Mouse (Mus musculus): ENCODE data around the gene Tedc2. TPM values are rescaled to one million over a fixed set of nuclear protein-coding genes. Genes with fewer than 3 reads are reported as not detected.

The Tedc2 gene
- 8.6 TPM for polyA plus RNA-seq (2021)

- ChIA-PET CTCF (interaction anchor here (0.8 to 1.2 kb wide), 4 partner anchors 8 to 48 kb away, joined by 3 read pairs; no protein-coding TSS in a partner anchor), POLR2A (interaction anchor here (0.6 to 0.9 kb wide), 2 partner anchors 9 to 121 kb away, joined by 3 to 4 read pairs; no protein-coding TSS in a partner anchor)
- in situ Hi-C loops (cut with MboI; ENCODE audit: low pct_unique_long_range_greater_than_20kb): no loop called here
- ATAC-seq (peak; percentile 94), DNase-seq (ENCODE audit: low read depth, low spot score) (peak; percentile 55)
- no peak for TF ChIP-seq CTCF (IDR thresholded peaks at IDR 0.05)
- no peaks in the 10 kb centered on the region for H3K27me3 ChIP-seq
These were observed at the start of gene Tedc2 for GRCm38 (mm10) chr17:24220435-24221411. Gene Tedc2, minus strand, starts transcription at chr17:24220851.

DNA sequence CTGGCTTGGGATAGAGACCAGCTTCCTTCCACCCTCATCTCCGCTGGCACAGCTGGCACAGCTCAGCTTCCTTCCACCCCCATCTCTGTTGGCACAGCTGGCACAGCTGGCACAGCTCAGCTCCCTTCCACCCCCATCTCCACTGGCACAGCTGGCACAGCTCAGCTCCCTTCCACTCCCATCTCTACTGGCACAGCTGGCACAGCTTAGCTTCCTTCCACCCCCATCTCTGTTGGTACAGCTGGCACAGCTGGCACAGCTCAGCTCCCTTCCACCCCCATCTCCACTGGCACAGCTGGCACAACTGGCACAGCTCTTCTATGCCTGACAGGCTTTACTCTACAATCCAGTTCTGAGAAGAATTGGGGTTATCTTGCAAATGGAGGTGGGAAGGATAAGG, 46.5 kb upstream of the Tedc2 start:
- TF ChIP-seq CTCF (IDR thresholded peaks at IDR 0.05): no peak
- no peaks in the 10 kb centered on the region for H3K27me3 ChIP-seq
- ChIA-PET POLR2A (no interaction called here), CTCF (interaction anchor here (1.4 kb wide), 1 partner anchor 20 kb away, joined by 3 read pairs; no protein-coding TSS in a partner anchor)
- in situ Hi-C loops (cut with MboI; ENCODE audit: low pct_unique_long_range_greater_than_20kb): no loop called here
- no peak for DNase-seq (ENCODE audit: low read depth, low spot score)
- ATAC-seq: no peak

DNA sequence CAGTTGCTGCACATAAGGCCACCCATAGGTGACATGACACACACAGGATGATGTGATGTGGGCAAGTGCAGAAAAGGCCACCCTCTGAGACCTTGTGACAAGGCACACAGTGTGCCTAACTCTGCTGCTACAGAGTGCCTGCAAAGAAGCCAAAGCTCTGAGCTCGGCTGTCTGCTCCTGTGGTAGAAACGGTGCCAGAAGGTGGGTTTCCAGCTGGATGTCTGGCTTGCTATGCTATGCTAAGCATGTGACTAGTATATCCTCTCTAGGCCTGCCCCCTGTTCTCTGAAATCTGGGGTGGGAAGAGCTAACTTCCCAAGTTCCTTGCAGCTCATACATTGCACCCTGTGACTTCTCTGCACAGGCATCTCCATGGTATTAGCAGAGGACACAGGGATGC, 44.1 kb upstream of the Tedc2 start:
- POLR2A ChIA-PET: no interaction called here
- ATAC-seq: no peak
- CTCF ChIA-PET: interaction anchor here (1.4 kb wide), 1 partner anchor 87 kb away, joined by 4 read pairs; the partner anchor contains the start of gene Abca3
- TF ChIP-seq CTCF (IDR thresholded peaks at IDR 0.05): no peak
- no peaks in the 10 kb centered on the region for H3K27me3 ChIP-seq
- in situ Hi-C loops (cut with MboI; ENCODE audit: low pct_unique_long_range_greater_than_20kb): no loop called here
- DNase-seq (ENCODE audit: low read depth, low spot score): no peak

GRCm38 (mm10) chr17:24260516-24260915, 39.9 kb upstream of the Tedc2 start:
- DNase-seq (ENCODE audit: low read depth, low spot score): no peak
- TF ChIP-seq CTCF (IDR thresholded peaks at IDR 0.05): no peak
- no peak for ATAC-seq
- POLR2A ChIA-PET: no interaction called here
- no peaks in the 10 kb centered on the region for H3K27me3 ChIP-seq
- in situ Hi-C loops (cut with MboI; ENCODE audit: low pct_unique_long_range_greater_than_20kb): no loop called here
- CTCF ChIA-PET: no interaction called here

GRCm38 (mm10) chr17:24259702-24260101, 39.1 kb upstream of the Tedc2 start:
- POLR2A ChIA-PET: no interaction called here
- TF ChIP-seq CTCF (IDR thresholded peaks at IDR 0.05): no peak
- DNase-seq (ENCODE audit: low read depth, low spot score) (no peak), ATAC-seq (no peak)
- CTCF ChIA-PET: interaction anchor here (1.2 kb wide), 1 partner anchor 9 kb away, joined by 3 read pairs; no protein-coding TSS in a partner anchor
- in situ Hi-C loops (cut with MboI; ENCODE audit: low pct_unique_long_range_greater_than_20kb): no loop called here
- no peaks in the 10 kb centered on the region for H3K27me3 ChIP-seq

- in situ Hi-C loops (cut with MboI; ENCODE audit: low pct_unique_long_range_greater_than_20kb): no loop called here
- TF ChIP-seq CTCF (IDR thresholded peaks at IDR 0.05): no peak
- H3K27me3 ChIP-seq: no peaks in the 10 kb centered on the region
- ChIA-PET CTCF (interaction anchor here (1.2 kb wide), 1 partner anchor 9 kb away, joined by 3 read pairs; no protein-coding TSS in a partner anchor), POLR2A (interaction anchor here (0.7 kb wide), 2 partner anchors 28 to 262 kb away, joined by 3 to 5 read pairs; no protein-coding TSS in a partner anchor)
- DNase-seq (ENCODE audit: low read depth, low spot score) (no peak), ATAC-seq (no peak)
These were observed 38.3 kb upstream of the Tedc2 start for GRCm38 (mm10) chr17:24258981-24259380.

GRCm38 (mm10) chr17:24252329-24252728, 31.7 kb upstream of the Tedc2 start:
- DNase-seq (ENCODE audit: low read depth, low spot score): no peak
- POLR2A ChIA-PET: no interaction called here
- no peak for TF ChIP-seq CTCF (IDR thresholded peaks at IDR 0.05)
- no peak for ATAC-seq
- in situ Hi-C loops (cut with MboI; ENCODE audit: low pct_unique_long_range_greater_than_20kb): no loop called here
- CTCF ChIA-PET: interaction anchor here (1.2 to 1.8 kb wide), 2 partner anchors 23 to 100 kb away, joined by 3 to 4 read pairs; partner anchors contain the start of gene Abca3
- H3K27me3 ChIP-seq: no peaks in the 10 kb centered on the region

GRCm38 (mm10) chr17:24251320-24252069, 30.8 kb upstream of the Tedc2 start, which contains the start of gene Ccnf:
Gene Ccnf, minus strand, starts transcription at chr17:24251484.
- peak; percentile 88 for DNase-seq (ENCODE audit: low read depth, low spot score)
- in situ Hi-C loops (cut with MboI; ENCODE audit: low pct_unique_long_range_greater_than_20kb): no loop called here
- no peaks in the 10 kb centered on the region for H3K27me3 ChIP-seq
- TF ChIP-seq CTCF (IDR thresholded peaks at IDR 0.05): no peak
- POLR2A ChIA-PET: interaction anchor here (0.6 kb wide), 1 partner anchor 40 kb away, joined by 3 read pairs; no protein-coding TSS in a partner anchor
- CTCF ChIA-PET: interaction anchor here (1.2 to 1.8 kb wide), 3 partner anchors 18 to 100 kb away, joined by 3 to 4 read pairs (median 3); partner anchors contain the start of gene Abca3
- peak; percentile 98 for ATAC-seq

- ATAC-seq (peak; percentile 17), DNase-seq (ENCODE audit: low read depth, low spot score) (no peak)
- in situ Hi-C loops (cut with MboI; ENCODE audit: low pct_unique_long_range_greater_than_20kb): no loop called here
- CTCF ChIA-PET: interaction anchor here (1.2 to 1.5 kb wide), 2 partner anchors 17 to 24 kb away, joined by 3 read pairs; no protein-coding TSS in a partner anchor
- TF ChIP-seq CTCF (IDR thresholded peaks at IDR 0.05): no peak
- H3K27me3 ChIP-seq: no peaks in the 10 kb centered on the region
- POLR2A ChIA-PET: interaction anchor here (0.6 kb wide), 1 partner anchor 40 kb away, joined by 3 read pairs; no protein-coding TSS in a partner anchor
These were observed 30.3 kb upstream of the Tedc2 start for GRCm38 (mm10) chr17:24250988-24251319.

DNA sequence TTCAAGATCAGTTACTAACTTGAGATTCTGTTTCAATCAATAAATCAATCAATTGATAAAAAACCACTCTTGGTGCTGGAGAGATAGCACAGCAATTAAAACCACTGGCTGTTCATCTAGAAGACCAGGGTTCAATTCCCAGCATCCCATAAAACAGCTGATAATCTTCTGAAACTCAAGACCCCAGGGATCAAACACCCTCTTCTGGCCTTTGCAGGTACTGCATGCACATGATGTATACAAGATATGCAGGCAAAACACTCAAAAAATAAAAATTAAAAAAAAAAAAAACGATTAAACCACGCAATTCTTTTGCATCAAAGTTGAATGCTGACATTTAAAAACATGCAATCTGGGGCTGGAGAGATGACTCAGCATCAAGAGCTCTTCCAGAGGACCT, 28.0 kb upstream of the Tedc2 start:
- no peaks in the 10 kb centered on the region for H3K27me3 ChIP-seq
- ChIA-PET POLR2A (no interaction called here), CTCF (interaction anchor here (1.1 kb wide), 1 partner anchor 12 kb away, joined by 5 read pairs; no protein-coding TSS in a partner anchor)
- DNase-seq (ENCODE audit: low read depth, low spot score) (no peak), ATAC-seq (no peak)
- no peak for TF ChIP-seq CTCF (IDR thresholded peaks at IDR 0.05)
- in situ Hi-C loops (cut with MboI; ENCODE audit: low pct_unique_long_range_greater_than_20kb): no loop called here

All from Patski (cell line).